Mouse (Mus musculus) liver, postnatal 0 days (tissue): ENCODE measurements around the gene Ggt1. TPM values are rescaled to one million over a fixed set of nuclear protein-coding genes. Genes with fewer than 3 reads are reported as not detected.

ENCODE experiments used
- ATAC-seq: fragments of 200-750 bp; cut with Nextera tagmentation; 2 replicates; pipeline ENCODE4 v1.8.0; 2017; ENCODE audit warnings: mild to moderate bottlenecking, moderate library complexity
- DNase-seq: peaks from one replicate; pipeline ENCODE4 v3.0.0-alpha.2; 2016
- H3K27ac ChIP-seq: fragments of 300-500 bp; sonication (generic); 2 replicates; pipeline ENCODE4 v1.5.1; 2014; ENCODE audit warnings: antibody characterized with exemption, moderate library complexity, mild to moderate bottlenecking, low read depth
- H3K27me3 ChIP-seq: fragments of 300-500 bp; sonication (generic); 2 replicates; pipeline ENCODE4 v1.6.1; 2014; ENCODE audit warnings: low read length, control low read depth, mixed read lengths; ENCODE audit not compliant: insufficient read depth
- H3K36me3 ChIP-seq: fragments of 300-500 bp; sonication (generic); replicated peaks from 2 replicates; pipeline ENCODE4 v1.6.1; 2014; ENCODE audit warnings: mild to moderate bottlenecking, control low read depth, low read length, moderate library complexity, mixed read lengths; ENCODE audit not compliant: insufficient read depth
- H3K4me1 ChIP-seq: fragments of 300-500 bp; sonication (generic); 2 replicates; pipeline ENCODE4 v1.6.1; 2014; ENCODE audit warnings: antibody characterized with exemption, mild to moderate bottlenecking, control low read depth; ENCODE audit not compliant: insufficient read depth
- H3K4me2 ChIP-seq: fragments of 300-500 bp; sonication (generic); 2 replicates; pipeline ENCODE4 v1.6.1; 2014; ENCODE audit warnings: low read depth, mild to moderate bottlenecking, low read length, moderate library complexity, mixed read lengths
- H3K4me3 ChIP-seq: fragments of 300-500 bp; sonication (generic); 2 replicates; pipeline ENCODE4 v1.5.1; 2014; ENCODE audit warnings: low read depth, low read length
- H3K9ac ChIP-seq: fragments of 300-500 bp; sonication (generic); replicated peaks from 2 replicates; pipeline ENCODE4 v1.6.1; 2014; ENCODE audit warnings: mild to moderate bottlenecking, moderate library complexity
- H3K9me3 ChIP-seq: fragments of 300-500 bp; sonication (generic); 2 replicates; pipeline ENCODE4 v1.6.1; 2016; ENCODE audit warnings: mild to moderate bottlenecking, control low read depth, low read length, mixed read lengths
- CTCF ChIP-seq: sonication (generic); IDR thresholded peaks from 2 replicates; pipeline ENCODE4 v1.5.1; 2016; ENCODE audit warnings: antibody characterized with exemption, low read depth
- EP300 ChIP-seq: IDR thresholded peaks from 2 replicates; pipeline ENCODE4 v1.6.1; 2016; ENCODE audit warnings: antibody characterized with exemption, low read depth, mild to moderate bottlenecking
- WGBS: fragments of 180-500 bp; shearing (Covaris S2); extraction: QIAGEN DNeasy Blood & Tissue Kit; methylation state at CpG from one replicate; pipeline ENCODE4 v1.1.7; 2014; ENCODE audit not compliant: insufficient replicate concordance; 5-methylcytosine and 5-hydroxymethylcytosine counted together
- polyA plus RNA-seq: library from polyadenylated mRNA; unstranded; fragments of >200 nt; fragmentation: Nextera tagmentation; extraction: Ambion mirVana; gene quantifications from 2 replicates; pipeline ENCODE4 v1.2.1, GENCODE M21; 2015

The Ggt1 gene
- polyA plus RNA-seq, 1 experiment from 2014 or later, result 27.4 TPM

DNA sequence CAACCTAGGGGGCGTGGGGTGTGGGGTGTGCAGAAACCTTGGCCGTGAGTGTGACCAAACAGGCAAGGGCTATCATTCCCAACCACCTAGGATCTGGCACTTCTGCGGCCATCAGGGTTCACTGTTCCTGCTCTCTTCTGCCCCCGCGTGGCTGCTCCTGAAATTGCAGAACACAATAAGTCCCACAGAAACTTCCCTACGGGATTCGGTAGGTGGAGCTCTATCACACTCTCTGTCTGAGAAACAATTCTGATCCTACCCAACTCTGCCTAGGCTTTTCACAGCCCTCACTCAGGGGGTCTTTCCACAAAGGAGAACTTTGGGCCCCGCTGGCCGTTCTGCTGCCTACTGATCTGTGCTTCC, 74.3 kb downstream of the Ggt1 start:
- Histone ChIP-seq H3K36me3 (no peaks in the 10 kb centered on the region), H3K9me3 (no peaks in the 10 kb centered on the region), H3K27me3 (no peaks in the 10 kb centered on the region), H3K27ac (no peak overlapping the region), H3K4me1 (no peaks in the 10 kb centered on the region), H3K9ac (no peak overlapping the region), H3K4me2 (no peak overlapping the region), H3K4me3 (no peak overlapping the region)
- DNase-seq (peak; percentile 85), ATAC-seq (peak; percentile 52; the same call in 1 of the 2 replicates)
- WGBS, result 6% methylated on average over 9 of the region's 9 CpGs
- TF ChIP-seq EP300, result no peak
- TF ChIP-seq CTCF, result peak; percentile 97

Other genes with a start within 250 kb of the Ggt1 start
- gene Adora2a, start 244.7 kb upstream of the Ggt1 start, polyA plus RNA-seq, result 1.8 and 1.9 TPM in 2 replicates
- 84.2 and 103 TPM in 2 replicates for gene Upb1, start 160.5 kb upstream of the Ggt1 start, polyA plus RNA-seq
- 51.9 and 58.8 TPM in 2 replicates for gene Snrpd3, start 44.1 kb upstream of the Ggt1 start, polyA plus RNA-seq
- gene Gucd1, start 43.6 kb upstream of the Ggt1 start, polyA plus RNA-seq, result 45.2 and 45.6 TPM in 2 replicates
- 0.05 and 0.06 TPM in 2 replicates for gene Lrrc75b, start 1.3 kb upstream of the Ggt1 start, polyA plus RNA-seq
- gene Ggt5, start 27.7 kb downstream of the Ggt1 start, polyA plus RNA-seq, result 0.81 and 1.4 TPM in 2 replicates
- gene Susd2, start 82.4 kb downstream of the Ggt1 start, polyA plus RNA-seq, result 1.6 TPM in 2 replicates
- gene Cabin1, start 202.7 kb downstream of the Ggt1 start, polyA plus RNA-seq, result 8.2 and 9.1 TPM in 2 replicates
- 739 and 838 TPM in 2 replicates for gene Ddt, start 211.8 kb downstream of the Ggt1 start, polyA plus RNA-seq
- 0.24 TPM in 1 of 2 replicates, not detected in the other for gene Gm20441, start 219.3 kb downstream of the Ggt1 start, polyA plus RNA-seq
- 32.6 and 39.3 TPM in 2 replicates for gene Gstt3, start 219.8 kb downstream of the Ggt1 start, polyA plus RNA-seq
- 77.5 and 78.5 TPM in 2 replicates for gene Gstt1, start 237.0 kb downstream of the Ggt1 start, polyA plus RNA-seq